Mouse (Mus musculus) intestine, embryonic 15.5 days (tissue): ENCODE data around the gene Thnsl1. TPM values are rescaled to one million over a fixed set of nuclear protein-coding genes. Genes with fewer than 3 reads are reported as not detected.

ENCODE experiments used
- ATAC-seq: fragments of 200-750 bp; cut with Nextera tagmentation; 2 replicates; pipeline ENCODE4 v1.8.0; 2017; ENCODE audit warnings: moderate TSS enrichment, moderate library complexity
- H3K27ac ChIP-seq: fragments of 300-500 bp; sonication (generic); 2 replicates; pipeline ENCODE4 v1.5.1; 2015; ENCODE audit warnings: mild to moderate bottlenecking, inconsistent platforms
- H3K27me3 ChIP-seq: fragments of 300-500 bp; sonication (generic); replicated peaks from 2 replicates; pipeline ENCODE4 v1.6.1; 2015; ENCODE audit warnings: inconsistent platforms
- H3K36me3 ChIP-seq: fragments of 300-500 bp; sonication (generic); 2 replicates; pipeline ENCODE4 v1.6.1; 2015; ENCODE audit warnings: inconsistent platforms
- H3K4me1 ChIP-seq: fragments of 300-500 bp; sonication (generic); replicated peaks from 2 replicates; pipeline ENCODE4 v1.6.1; 2015; ENCODE audit warnings: inconsistent platforms
- H3K4me2 ChIP-seq: fragments of 300-500 bp; sonication (generic); replicated peaks from 2 replicates; pipeline ENCODE4 v1.6.1; 2015; ENCODE audit warnings: mild to moderate bottlenecking, inconsistent platforms
- H3K4me3 ChIP-seq: fragments of 300-500 bp; sonication (generic); replicated peaks from 2 replicates; pipeline ENCODE4 v1.5.1; 2015; ENCODE audit warnings: inconsistent platforms
- H3K9ac ChIP-seq: fragments of 300-500 bp; sonication (generic); 2 replicates; pipeline ENCODE4 v1.6.1; 2015; ENCODE audit warnings: inconsistent platforms
- H3K9me3 ChIP-seq: fragments of 300-500 bp; sonication (generic); 2 replicates; pipeline ENCODE4 v1.6.1; 2016; ENCODE audit warnings: inconsistent platforms
- WGBS: fragments of 180-500 bp; shearing (Covaris S2); methylation state at CpG from one replicate; pipeline ENCODE4 v1.1.7; 2015; 5-methylcytosine and 5-hydroxymethylcytosine counted together
- polyA plus RNA-seq: library from polyadenylated mRNA; unstranded; fragments of >200 nt; fragmentation: Nextera tagmentation; extraction: Ambion mirVana; gene quantifications from 2 replicates; pipeline ENCODE4 v1.2.1, GENCODE M21; 2015

Gene Thnsl1
- 5.5 and 5.9 TPM in 2 replicates for polyA plus RNA-seq

- ATAC-seq, result peak; percentile 99
Observed at GRCm38 (mm10) chr2:21204912-21205830, at the start of gene Thnsl1, which contains the start of gene Enkur. Gene Thnsl1, plus strand, starts transcription at chr2:21205724. Gene Enkur, minus strand, starts transcription at chr2:21205365.

DNA sequence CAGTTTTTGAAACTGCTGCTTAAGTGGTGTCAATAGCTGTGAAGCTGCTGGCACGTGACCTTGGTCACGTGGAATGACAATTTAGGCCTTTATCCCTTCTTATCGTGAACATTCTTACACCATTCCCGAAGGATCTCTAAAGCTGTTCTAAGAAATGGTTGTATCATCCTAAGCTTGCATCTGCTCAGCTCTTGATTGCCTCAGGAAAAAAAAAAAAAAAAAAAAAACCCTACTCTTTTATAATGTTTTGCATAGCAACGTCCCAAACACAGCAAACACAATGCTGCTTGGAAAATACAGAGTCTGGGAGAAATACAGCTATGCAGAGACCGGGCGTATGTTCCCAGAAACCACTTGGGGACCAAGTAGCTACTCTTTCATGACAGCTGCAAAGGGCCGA, 41.2 kb upstream of the Thnsl1 start:
- no peak overlapping the region for H3K4me3 ChIP-seq
- no peaks in the 10 kb centered on the region for H3K4me1 ChIP-seq
- H3K9me3 ChIP-seq, result no peaks in the 10 kb centered on the region
- no peak overlapping the region for H3K4me2 ChIP-seq
- no peak overlapping the region for H3K9ac ChIP-seq
- no peak for ATAC-seq
- H3K36me3 ChIP-seq, result no peaks in the 10 kb centered on the region
- H3K27me3 ChIP-seq, result no peaks in the 10 kb centered on the region
- WGBS, result 85% methylated on average over 8 of the region's 8 CpGs
- H3K27ac ChIP-seq, result no peak overlapping the region

More at GRCm38 (mm10) chr2:21204912-21205830, at the start of gene Thnsl1, which contains the start of gene Enkur:
- Histone ChIP-seq H3K4me2 (peak within 1 kb of the TSS; percentile 78), H3K36me3 (no peaks in the 10 kb centered on the region), H3K4me3 (peak within 1 kb of the TSS; percentile 56), H3K4me1 (peaks cover 2% of the 10 kb centered on the region; the same call in 1 of the 2 replicates), H3K9me3 (no peaks in the 10 kb centered on the region), H3K27ac (peak within 1 kb of the TSS; percentile 51; the same call in 1 of the 2 replicates), H3K9ac (peak within 1 kb of the TSS; percentile 56), H3K27me3 (no peaks in the 10 kb centered on the region)
- 1% methylated on average over 43 of the region's 43 CpGs for WGBS

- H3K9ac ChIP-seq, result no peak overlapping the region
- H3K27me3 ChIP-seq, result no peaks in the 10 kb centered on the region
- 93% methylated on average over 1 of the region's 1 CpGs for WGBS
- no peak overlapping the region for H3K4me3 ChIP-seq
- no peaks in the 10 kb centered on the region for H3K9me3 ChIP-seq
- H3K4me1 ChIP-seq, result no peaks in the 10 kb centered on the region
- H3K4me2 ChIP-seq, result no peak overlapping the region
- H3K36me3 ChIP-seq, result no peaks in the 10 kb centered on the region
- H3K27ac ChIP-seq, result no peak overlapping the region
- ATAC-seq, result no peak
Observed at GRCm38 (mm10) chr2:21167916-21168315, 37.6 kb upstream of the Thnsl1 start.

- no peaks in the 10 kb centered on the region for H3K36me3 ChIP-seq
- no peaks in the 10 kb centered on the region for H3K27me3 ChIP-seq
- no peaks in the 10 kb centered on the region for H3K4me1 ChIP-seq
- no peaks in the 10 kb centered on the region for H3K9me3 ChIP-seq
- no peak for ATAC-seq
- H3K4me3 ChIP-seq, result no peak overlapping the region
- WGBS, result 83% methylated on average over 3 of the region's 3 CpGs
- no peak overlapping the region for H3K27ac ChIP-seq
- H3K4me2 ChIP-seq, result no peak overlapping the region
- H3K9ac ChIP-seq, result no peak overlapping the region
Observed at GRCm38 (mm10) chr2:21172797-21173196, 32.7 kb upstream of the Thnsl1 start.

DNA sequence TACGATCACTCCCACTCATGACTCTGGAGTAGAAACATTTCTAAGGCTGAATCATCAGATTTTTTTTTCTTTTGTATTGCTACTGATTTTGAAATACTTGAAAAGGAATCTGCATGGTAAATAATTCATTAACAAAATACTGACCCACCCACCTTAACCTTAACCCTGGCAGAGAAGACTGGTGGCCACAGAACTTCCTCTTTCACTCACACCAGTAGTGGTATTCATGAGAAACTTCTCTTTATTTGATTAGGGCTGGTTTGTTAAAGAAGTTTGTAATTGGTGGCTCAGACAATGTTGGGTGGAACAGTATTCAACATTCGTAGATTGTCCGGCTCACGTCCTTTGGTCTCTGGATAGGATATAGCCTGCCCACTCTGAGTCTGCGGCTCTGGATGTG, 26.4 kb upstream of the Thnsl1 start:
- H3K4me3 ChIP-seq, result no peak overlapping the region
- no peak for ATAC-seq
- 91% methylated on average over 5 of the region's 5 CpGs for WGBS

DNA sequence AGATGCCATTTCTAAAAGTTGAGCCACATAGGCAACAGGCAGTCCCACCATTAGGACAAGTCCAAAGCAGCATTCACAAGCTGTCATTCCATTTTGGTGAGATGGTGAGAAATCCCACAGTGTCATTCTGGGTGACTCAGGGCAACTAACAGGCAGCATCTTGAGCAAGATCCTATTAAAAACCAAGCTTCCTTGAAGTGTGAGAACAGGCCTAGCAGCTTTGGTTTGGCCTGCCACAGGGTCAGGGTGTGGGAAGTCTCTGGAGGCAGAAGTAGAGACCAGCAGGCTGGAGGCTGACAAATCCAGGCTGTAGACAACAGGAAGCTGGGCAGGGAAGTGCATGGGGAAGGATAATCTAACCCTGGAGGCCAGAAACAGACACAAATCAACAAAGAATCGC, 22.7 kb upstream of the Thnsl1 start:
- Histone ChIP-seq H3K27ac (no peak overlapping the region), H3K4me3 (no peak overlapping the region)
- 55% methylated on average over 1 of the region's 1 CpGs for WGBS

More for the DNA sequence above, 26.4 kb upstream of the Thnsl1 start:
- Histone ChIP-seq H3K9ac (no peak overlapping the region), H3K4me1 (no peaks in the 10 kb centered on the region), H3K4me2 (no peak overlapping the region), H3K27ac (no peak overlapping the region), H3K27me3 (no peaks in the 10 kb centered on the region), H3K36me3 (no peaks in the 10 kb centered on the region), H3K9me3 (no peaks in the 10 kb centered on the region)

GRCm38 (mm10) chr2:21187576-21187975, 17.9 kb upstream of the Thnsl1 start:
- 48% methylated on average over 7 of the region's 7 CpGs for WGBS
- Histone ChIP-seq H3K4me2 (no peak overlapping the region), H3K27me3 (no peaks in the 10 kb centered on the region), H3K4me1 (no peaks in the 10 kb centered on the region), H3K9ac (no peak overlapping the region), H3K4me3 (no peak overlapping the region), H3K36me3 (no peaks in the 10 kb centered on the region), H3K9me3 (no peaks in the 10 kb centered on the region), H3K27ac (no peak overlapping the region)
- ATAC-seq, result no peak

More for the DNA sequence above, 22.7 kb upstream of the Thnsl1 start:
- no peaks in the 10 kb centered on the region for H3K4me1 ChIP-seq
- ATAC-seq, result no peak
- no peaks in the 10 kb centered on the region for H3K9me3 ChIP-seq
- H3K27me3 ChIP-seq, result no peaks in the 10 kb centered on the region
- no peak overlapping the region for H3K4me2 ChIP-seq
- no peaks in the 10 kb centered on the region for H3K36me3 ChIP-seq
- H3K9ac ChIP-seq, result no peak overlapping the region

DNA sequence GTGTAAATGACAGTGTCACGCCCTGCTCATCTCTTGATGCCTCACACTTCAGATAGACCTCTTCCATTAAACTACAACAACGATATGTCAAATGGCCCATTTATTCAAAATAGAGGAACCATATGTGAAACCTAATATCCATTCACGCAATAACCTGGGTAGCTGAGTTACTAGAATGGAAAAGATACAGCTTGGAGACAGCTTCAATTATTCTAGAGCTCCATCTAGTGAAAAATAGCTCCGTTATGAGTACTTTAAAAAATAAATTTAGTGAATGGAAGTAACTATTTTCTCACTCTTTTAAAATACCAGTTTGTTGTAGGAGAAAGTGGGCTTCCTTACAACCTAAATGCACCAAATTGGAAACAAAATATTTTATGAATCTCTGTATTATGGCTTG, 16.9 kb upstream of the Thnsl1 start:
- no peak overlapping the region for H3K4me2 ChIP-seq
- H3K36me3 ChIP-seq, result no peaks in the 10 kb centered on the region
- no peaks in the 10 kb centered on the region for H3K9me3 ChIP-seq
- 77% methylated on average over 4 of the region's 4 CpGs for WGBS
- no peak overlapping the region for H3K4me3 ChIP-seq
- ATAC-seq, result no peak
- no peak overlapping the region for H3K9ac ChIP-seq
- no peaks in the 10 kb centered on the region for H3K27me3 ChIP-seq
- no peaks in the 10 kb centered on the region for H3K4me1 ChIP-seq
- H3K27ac ChIP-seq, result no peak overlapping the region

- no peaks in the 10 kb centered on the region for H3K9me3 ChIP-seq
- H3K36me3 ChIP-seq, result no peaks in the 10 kb centered on the region
- no peak for ATAC-seq
- H3K4me3 ChIP-seq, result no peak overlapping the region
- H3K4me2 ChIP-seq, result no peak overlapping the region
- no peak overlapping the region for H3K27ac ChIP-seq
- no peak overlapping the region for H3K9ac ChIP-seq
- H3K4me1 ChIP-seq, result no peaks in the 10 kb centered on the region
- H3K27me3 ChIP-seq, result no peaks in the 10 kb centered on the region
- WGBS, result 67% methylated on average over 1 of the region's 1 CpGs
Observed at GRCm38 (mm10) chr2:21191232-21191631, 14.3 kb upstream of the Thnsl1 start.

DNA sequence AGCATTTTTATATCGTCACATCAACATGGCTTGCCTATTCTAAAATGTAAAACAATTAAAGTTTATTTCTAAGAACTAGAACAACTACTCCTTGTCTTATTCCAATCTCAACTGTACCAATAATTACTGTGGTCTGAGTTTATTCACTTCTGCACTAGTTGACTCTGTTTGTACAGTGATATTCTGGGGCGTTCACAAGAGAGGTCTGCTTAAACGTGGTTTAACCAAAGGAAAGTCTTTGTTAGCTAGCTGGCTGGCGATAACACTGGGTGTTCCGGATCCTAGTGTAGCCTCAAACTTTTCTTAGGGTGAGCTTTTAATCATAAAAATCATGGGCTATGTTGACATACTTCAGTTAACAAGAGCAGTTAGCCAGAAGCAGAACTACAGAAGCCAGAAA, 10.3 kb upstream of the Thnsl1 start:
- Histone ChIP-seq H3K4me3 (no peak overlapping the region), H3K4me2 (no peak overlapping the region), H3K4me1 (no peaks in the 10 kb centered on the region), H3K9ac (no peak overlapping the region), H3K27me3 (no peaks in the 10 kb centered on the region), H3K36me3 (no peaks in the 10 kb centered on the region), H3K27ac (no peak overlapping the region), H3K9me3 (no peaks in the 10 kb centered on the region)
- 84% methylated on average over 5 of the region's 5 CpGs for WGBS
- ATAC-seq, result no peak

DNA sequence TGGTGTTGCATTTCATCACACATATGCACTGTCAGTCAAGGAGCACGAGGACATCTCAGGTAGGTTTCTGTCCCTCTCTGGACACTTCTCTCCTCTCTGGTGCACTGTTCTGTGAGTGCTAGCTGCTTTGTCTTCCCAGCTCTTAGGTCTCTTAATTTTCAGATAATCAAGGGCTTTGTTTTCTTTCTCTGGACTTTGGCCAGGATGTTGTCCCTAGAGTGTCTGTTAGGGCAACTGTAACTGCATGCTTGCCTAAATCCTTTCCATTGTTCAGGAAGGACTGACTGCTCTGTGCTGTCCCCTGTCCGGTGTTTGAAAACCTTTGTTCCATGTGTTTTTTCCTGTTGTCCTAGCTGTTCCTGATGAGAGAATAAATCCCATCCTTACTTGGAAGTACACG, 6.5 kb upstream of the Thnsl1 start:
- no peak overlapping the region for H3K4me3 ChIP-seq

DNA sequence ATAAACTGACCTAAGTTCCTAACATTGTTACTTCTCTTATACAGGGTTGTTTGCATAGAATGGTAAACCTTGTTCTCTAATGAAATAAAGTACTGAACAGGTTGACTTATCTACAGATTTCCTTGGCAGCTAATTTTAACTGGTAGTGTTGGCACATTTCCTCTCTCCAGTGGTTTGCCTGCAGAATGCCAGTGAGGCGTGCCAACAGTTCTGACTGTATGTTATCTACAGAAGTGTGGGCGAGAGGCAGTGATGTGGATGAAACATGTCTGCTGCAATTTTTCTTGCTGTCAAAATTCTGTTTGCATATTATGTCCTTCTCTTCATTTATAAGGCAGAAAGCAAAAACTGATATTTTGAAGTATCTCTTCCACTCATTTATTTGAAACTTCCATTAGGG, 2.8 kb upstream of the Thnsl1 start:
- H3K4me1 ChIP-seq, result peaks cover 2% of the 10 kb centered on the region; the same call in 1 of the 2 replicates
- ATAC-seq, result no peak
- no peak overlapping the region for H3K4me3 ChIP-seq
- H3K27ac ChIP-seq, result no peak overlapping the region
- no peaks in the 10 kb centered on the region for H3K36me3 ChIP-seq
- H3K9me3 ChIP-seq, result no peaks in the 10 kb centered on the region
- 77% methylated on average over 2 of the region's 2 CpGs for WGBS
- no peaks in the 10 kb centered on the region for H3K27me3 ChIP-seq
- no peak overlapping the region for H3K9ac ChIP-seq
- no peak overlapping the region for H3K4me2 ChIP-seq

More for the DNA sequence above, 6.5 kb upstream of the Thnsl1 start:
- no peak overlapping the region for H3K27ac ChIP-seq
- WGBS, result 65% methylated on average over 3 of the region's 3 CpGs
- no peaks in the 10 kb centered on the region for H3K9me3 ChIP-seq
- no peak overlapping the region for H3K4me2 ChIP-seq
- H3K9ac ChIP-seq, result no peak overlapping the region
- no peaks in the 10 kb centered on the region for H3K27me3 ChIP-seq
- H3K4me1 ChIP-seq, result no peaks in the 10 kb centered on the region
- ATAC-seq, result no peak
- H3K36me3 ChIP-seq, result no peaks in the 10 kb centered on the region

- peak overlapping the region; percentile 56 for H3K4me3 ChIP-seq
- H3K36me3 ChIP-seq, result no peaks in the 10 kb centered on the region
- no peaks in the 10 kb centered on the region for H3K27me3 ChIP-seq
- H3K4me2 ChIP-seq, result peak overlapping the region; percentile 78
- H3K4me1 ChIP-seq, result peaks cover 2% of the 10 kb centered on the region; the same call in 1 of the 2 replicates
- peak; percentile 94 for ATAC-seq
- H3K9ac ChIP-seq, result peak overlapping the region; percentile 56
- H3K27ac ChIP-seq, result peak overlapping the region; percentile 51; the same call in 1 of the 2 replicates
- H3K9me3 ChIP-seq, result no peaks in the 10 kb centered on the region
- under 1% methylated on average over 19 of the region's 19 CpGs for WGBS
Observed at GRCm38 (mm10) chr2:21205831-21206159, 271 bp downstream of the Thnsl1 start.
